Mouse (Mus musculus) heart, embryonic 13.5 days (tissue): ENCODE measurements around the gene Klhl7. TPM values are rescaled to one million over a fixed set of nuclear protein-coding genes. Genes with fewer than 3 reads are reported as not detected.

Experiments used
- ATAC-seq: fragments of 200-750 bp; cut with Nextera tagmentation; 2 replicates; pipeline ENCODE4 v1.8.0; 2017; ENCODE audit warnings: moderate TSS enrichment; ENCODE audit not compliant: insufficient number of reproducible peaks, low FRiP score, low TSS enrichment; ENCODE audit errors: extremely low read depth
- H3K27ac ChIP-seq: fragments of 300-500 bp; sonication (generic); replicated peaks from 2 replicates; pipeline ENCODE4 v1.5.1; 2015; ENCODE audit warnings: moderate library complexity, mild to moderate bottlenecking, inconsistent platforms
- H3K27me3 ChIP-seq: fragments of 300-500 bp; sonication (generic); replicated peaks from 2 replicates; pipeline ENCODE4 v1.6.1; 2015; ENCODE audit warnings: mild to moderate bottlenecking, inconsistent platforms
- H3K36me3 ChIP-seq: fragments of 300-500 bp; sonication (generic); 2 replicates; pipeline ENCODE4 v1.6.1; 2015; ENCODE audit warnings: mild to moderate bottlenecking, inconsistent platforms
- H3K4me1 ChIP-seq: fragments of 300-500 bp; sonication (generic); 2 replicates; pipeline ENCODE4 v1.6.1; 2015; ENCODE audit warnings: inconsistent platforms
- H3K4me2 ChIP-seq: fragments of 300-500 bp; sonication (generic); 2 replicates; pipeline ENCODE4 v1.6.1; 2015; ENCODE audit warnings: inconsistent platforms, mild to moderate bottlenecking, moderate library complexity
- H3K4me3 ChIP-seq: fragments of 300-500 bp; sonication (generic); 2 replicates; pipeline ENCODE4 v1.5.1; 2015; ENCODE audit warnings: moderate library complexity, mild to moderate bottlenecking, inconsistent platforms
- H3K9ac ChIP-seq: fragments of 300-500 bp; sonication (generic); 2 replicates; pipeline ENCODE4 v1.6.1; 2015; ENCODE audit warnings: inconsistent platforms, mild to moderate bottlenecking, moderate library complexity
- H3K9me3 ChIP-seq: fragments of 300-500 bp; sonication (generic); 2 replicates; pipeline ENCODE4 v1.6.1; 2016; ENCODE audit warnings: inconsistent platforms
- WGBS: fragments of 180-500 bp; shearing (Covaris S2); methylation state at CpG from one replicate; pipeline ENCODE4 v1.1.7; 2015; ENCODE audit warnings: mixed read lengths; 5-methylcytosine and 5-hydroxymethylcytosine counted together
- polyA plus RNA-seq: library from polyadenylated mRNA; unstranded; fragments of >200 nt; fragmentation: Nextera tagmentation; extraction: Ambion mirVana; gene quantifications from 2 replicates; pipeline ENCODE4 v1.2.1, GENCODE M21; 2015

The Klhl7 gene
- polyA plus RNA-seq, 1 experiment from 2014 or later, result 39.5 TPM

DNA sequence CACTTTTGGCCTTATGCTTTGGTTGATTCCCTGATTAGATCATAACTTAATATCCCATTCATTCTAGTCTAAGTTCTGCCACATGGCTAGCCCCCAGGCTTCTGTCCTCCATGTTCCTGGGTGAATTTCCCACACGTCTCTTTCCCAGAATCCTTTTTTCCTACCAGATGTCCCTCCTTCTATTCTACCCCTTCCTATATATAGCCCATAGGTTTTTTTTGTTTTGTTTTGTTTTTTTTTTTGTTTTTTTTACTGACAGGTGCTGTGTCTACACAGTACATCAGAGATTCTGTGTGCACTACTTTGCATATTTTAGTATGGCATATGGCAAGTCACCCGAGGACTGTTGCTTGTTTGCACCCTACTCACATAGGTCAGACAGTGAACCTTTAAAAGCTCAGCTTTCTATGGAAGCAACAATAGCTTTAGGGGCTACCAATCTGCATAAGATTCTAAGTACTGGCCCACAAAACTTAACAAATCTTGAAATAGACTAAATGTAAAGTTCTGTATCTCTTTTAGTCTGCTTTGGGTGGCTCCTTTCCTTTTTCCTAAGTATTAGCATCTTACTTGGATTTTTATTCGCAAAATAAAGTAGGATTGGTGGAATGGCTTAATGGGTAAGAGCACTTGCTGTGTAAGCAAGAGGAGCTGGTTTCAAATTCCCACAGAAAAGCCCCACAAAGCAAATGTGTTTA lies 24.3 kb downstream of the Klhl7 start:
- ATAC-seq, result no peak
- WGBS, result 88% methylated on average over 3 of the region's 3 CpGs
- no peaks in the 10 kb centered on the region for H3K9me3 ChIP-seq
- H3K4me1 ChIP-seq, result peaks cover 44% of the 10 kb centered on the region
- peak overlapping the region; percentile 77 for H3K27ac ChIP-seq
- no peaks in the 10 kb centered on the region for H3K27me3 ChIP-seq
- H3K4me2 ChIP-seq, result peak overlapping the region; percentile 35
- H3K36me3 ChIP-seq, result 0 out of 2 replicates have a peak, but pooled peaks cover 12% of the 10 kb centered on the region
- no peak overlapping the region for H3K4me3 ChIP-seq
- no peak overlapping the region for H3K9ac ChIP-seq

- H3K4me3 ChIP-seq, result no peak overlapping the region
- H3K27me3 ChIP-seq, result no peaks in the 10 kb centered on the region
- no peak overlapping the region for H3K9ac ChIP-seq
- no peaks in the 10 kb centered on the region for H3K9me3 ChIP-seq
- H3K4me2 ChIP-seq, result peak overlapping the region; percentile 35
- 0 out of 2 replicates have a peak, but pooled peaks cover 12% of the 10 kb centered on the region for H3K36me3 ChIP-seq
- no peak for ATAC-seq
- peak overlapping the region; percentile 94 for H3K27ac ChIP-seq
- 62% methylated on average over 1 of the region's 1 CpGs for WGBS
- peaks cover 44% of the 10 kb centered on the region for H3K4me1 ChIP-seq
Observed at GRCm38 (mm10) chr5:24125910-24126636, 25.7 kb downstream of the Klhl7 start.

GRCm38 (mm10) chr5:24126967-24127366 lies 26.6 kb downstream of the Klhl7 start:
- Histone ChIP-seq H3K9ac (0 out of 2 replicates have a peak overlapping the region, but pooled peaks have one; percentile 19), H3K4me1 (peaks cover 44% of the 10 kb centered on the region), H3K4me3 (no peak overlapping the region), H3K36me3 (0 out of 2 replicates have a peak, but pooled peaks cover 9% of the 10 kb centered on the region), H3K27ac (peak overlapping the region; percentile 94), H3K4me2 (peak overlapping the region; percentile 35), H3K9me3 (no peaks in the 10 kb centered on the region), H3K27me3 (no peaks in the 10 kb centered on the region)
- no peak for ATAC-seq
- 27% methylated on average over 4 of the region's 4 CpGs for WGBS

DNA sequence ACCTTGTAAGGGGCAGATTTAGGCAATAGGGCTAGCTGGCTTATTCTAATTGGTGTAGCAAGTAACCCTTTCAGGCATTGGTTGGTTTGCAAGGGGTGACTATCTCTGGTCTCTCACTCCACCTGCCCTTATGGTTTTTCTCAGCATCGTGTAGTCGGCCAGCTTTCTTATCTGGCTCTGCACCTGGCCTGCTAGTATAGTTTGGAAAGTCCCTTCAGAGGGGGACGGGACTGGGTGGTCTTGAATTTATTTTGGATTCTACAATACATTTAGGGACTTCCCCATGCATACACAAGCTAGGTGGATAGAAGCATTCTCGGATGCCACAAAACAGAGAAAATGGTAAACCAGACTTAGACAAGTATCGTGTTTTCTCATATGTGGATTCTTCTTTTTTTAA lies 46.6 kb downstream of the Klhl7 start:
- no peaks in the 10 kb centered on the region for H3K9me3 ChIP-seq
- H3K4me2 ChIP-seq, result no peak overlapping the region
- ATAC-seq, result no peak
- no peak overlapping the region for H3K4me3 ChIP-seq
- H3K27me3 ChIP-seq, result no peaks in the 10 kb centered on the region
- no peak overlapping the region for H3K9ac ChIP-seq
- 81% methylated on average over 5 of the region's 5 CpGs for WGBS
- peaks cover 12% of the 10 kb centered on the region for H3K4me1 ChIP-seq
- no peak overlapping the region for H3K27ac ChIP-seq
- H3K36me3 ChIP-seq, result peaks cover 77% of the 10 kb centered on the region

GRCm38 (mm10) chr5:24152199-24152598 lies 51.8 kb downstream of the Klhl7 start:
- Histone ChIP-seq H3K4me3 (no peak overlapping the region), H3K27me3 (no peaks in the 10 kb centered on the region), H3K4me1 (no peaks in the 10 kb centered on the region), H3K36me3 (peaks cover 75% of the 10 kb centered on the region), H3K27ac (no peak overlapping the region), H3K4me2 (no peak overlapping the region), H3K9ac (no peak overlapping the region), H3K9me3 (no peaks in the 10 kb centered on the region)
- no peak for ATAC-seq

GRCm38 (mm10) chr5:24156774-24157173 lies 56.4 kb downstream of the Klhl7 start:
- H3K4me1 ChIP-seq, result no peaks in the 10 kb centered on the region
- no peak overlapping the region for H3K4me2 ChIP-seq
- no peaks in the 10 kb centered on the region for H3K27me3 ChIP-seq
- peaks cover 72% of the 10 kb centered on the region for H3K36me3 ChIP-seq
- no peak overlapping the region for H3K9ac ChIP-seq
- WGBS, result 89% methylated on average over 6 of the region's 6 CpGs
- no peaks in the 10 kb centered on the region for H3K9me3 ChIP-seq
- H3K4me3 ChIP-seq, result no peak overlapping the region
- ATAC-seq, result no peak
- no peak overlapping the region for H3K27ac ChIP-seq

GRCm38 (mm10) chr5:24164789-24165445 lies 64.5 kb downstream of the Klhl7 start, which contains the start of gene Nupl2:
Nupl2 (plus strand) TSS chr5:24164963.
- no peaks in the 10 kb centered on the region for H3K27me3 ChIP-seq
- peaks cover 29% of the 10 kb centered on the region for H3K36me3 ChIP-seq
- H3K9ac ChIP-seq, result peak within 1 kb of the TSS; percentile 96
- peaks cover 13% of the 10 kb centered on the region for H3K4me1 ChIP-seq
- peak; percentile 94 for ATAC-seq
- H3K9me3 ChIP-seq, result no peaks in the 10 kb centered on the region
- under 1% methylated on average over 52 of the region's 52 CpGs for WGBS
- H3K4me3 ChIP-seq, result peak within 1 kb of the TSS; percentile 87
- H3K4me2 ChIP-seq, result peak within 1 kb of the TSS; percentile 79
- H3K27ac ChIP-seq, result peak within 1 kb of the TSS; percentile 78

GRCm38 (mm10) chr5:24167263-24167662 lies 66.9 kb downstream of the Klhl7 start:
- no peak overlapping the region for H3K4me3 ChIP-seq
- WGBS, result 34% methylated on average over 5 of the region's 5 CpGs
- no peak overlapping the region for H3K4me2 ChIP-seq
- peaks cover 13% of the 10 kb centered on the region for H3K4me1 ChIP-seq
- no peaks in the 10 kb centered on the region for H3K9me3 ChIP-seq
- H3K9ac ChIP-seq, result no peak overlapping the region
- H3K36me3 ChIP-seq, result peaks cover 38% of the 10 kb centered on the region
- H3K27me3 ChIP-seq, result no peaks in the 10 kb centered on the region
- ATAC-seq, result no peak
- H3K27ac ChIP-seq, result no peak overlapping the region

- Histone ChIP-seq H3K9me3 (no peaks in the 10 kb centered on the region), H3K4me3 (no peak overlapping the region), H3K36me3 (peaks cover 55% of the 10 kb centered on the region), H3K9ac (no peak overlapping the region), H3K27me3 (no peaks in the 10 kb centered on the region), H3K4me1 (peaks cover 10% of the 10 kb centered on the region), H3K27ac (no peak overlapping the region), H3K4me2 (no peak overlapping the region)
- WGBS, result 87% methylated on average over 6 of the region's 6 CpGs
- no peak for ATAC-seq
Observed at GRCm38 (mm10) chr5:24169881-24170280, 69.5 kb downstream of the Klhl7 start.

GRCm38 (mm10) chr5:24172092-24172491 lies 71.7 kb downstream of the Klhl7 start:
- peaks cover 67% of the 10 kb centered on the region for H3K36me3 ChIP-seq

DNA sequence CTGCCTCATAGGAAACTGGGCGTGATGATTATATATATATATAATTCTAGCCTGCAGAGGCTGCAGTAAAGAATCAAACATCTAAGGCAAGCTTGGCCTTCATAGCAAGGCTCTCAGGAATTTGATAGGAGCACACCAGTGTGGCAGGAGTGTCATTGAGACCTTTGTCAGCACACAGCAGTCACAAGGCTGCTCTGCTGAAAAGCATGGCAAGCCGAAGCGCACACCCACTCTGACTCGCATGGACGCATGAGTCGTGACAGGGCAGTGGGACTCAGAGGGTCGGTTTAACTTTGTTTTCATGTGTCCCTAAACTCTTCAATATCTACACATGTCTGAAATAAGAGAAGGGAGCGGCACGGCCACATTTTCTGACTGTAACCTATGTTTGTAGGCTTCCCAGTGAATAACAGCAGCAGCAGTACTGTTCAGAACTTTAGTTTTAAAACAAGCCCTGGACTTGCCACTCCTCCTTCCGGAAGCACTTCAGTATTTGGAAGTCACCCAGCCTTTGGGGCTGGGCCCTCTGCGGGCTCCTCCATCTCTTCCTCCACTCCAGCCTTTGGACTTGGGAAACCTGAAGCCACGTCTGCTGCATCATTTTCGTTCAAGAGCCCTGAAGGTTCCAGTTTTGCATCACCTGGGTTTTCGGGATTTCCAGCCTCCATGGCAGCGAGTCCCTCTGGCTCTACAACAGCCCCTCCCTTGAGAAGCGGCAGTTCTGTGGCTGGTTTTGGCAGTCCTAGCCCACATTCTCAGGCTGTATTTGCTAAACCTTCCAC lies 81.3 kb downstream of the Klhl7 start:
- H3K36me3 ChIP-seq, result peaks cover 72% of the 10 kb centered on the region
- no peak overlapping the region for H3K9ac ChIP-seq
- no peak overlapping the region for H3K4me3 ChIP-seq
- 0 out of 2 replicates have a peak, but pooled peaks cover 7% of the 10 kb centered on the region for H3K9me3 ChIP-seq
- H3K4me1 ChIP-seq, result peaks cover 7% of the 10 kb centered on the region; the same call in 1 of the 2 replicates
- no peak for ATAC-seq
- peak overlapping the region; percentile 68 for H3K27ac ChIP-seq
- H3K4me2 ChIP-seq, result no peak overlapping the region; the same call in 1 of the 2 replicates
- no peaks in the 10 kb centered on the region for H3K27me3 ChIP-seq
- 79% methylated on average over 16 of the region's 16 CpGs for WGBS

More at GRCm38 (mm10) chr5:24172092-24172491, 71.7 kb downstream of the Klhl7 start:
- Histone ChIP-seq H3K9me3 (no peaks in the 10 kb centered on the region), H3K4me3 (no peak overlapping the region), H3K9ac (no peak overlapping the region), H3K4me2 (no peak overlapping the region), H3K27me3 (no peaks in the 10 kb centered on the region), H3K27ac (no peak overlapping the region), H3K4me1 (no peaks in the 10 kb centered on the region)
- no peak for ATAC-seq
